18 mouse cellular contexts compared by ENCODE assay signal in the genomic region with DNA sequence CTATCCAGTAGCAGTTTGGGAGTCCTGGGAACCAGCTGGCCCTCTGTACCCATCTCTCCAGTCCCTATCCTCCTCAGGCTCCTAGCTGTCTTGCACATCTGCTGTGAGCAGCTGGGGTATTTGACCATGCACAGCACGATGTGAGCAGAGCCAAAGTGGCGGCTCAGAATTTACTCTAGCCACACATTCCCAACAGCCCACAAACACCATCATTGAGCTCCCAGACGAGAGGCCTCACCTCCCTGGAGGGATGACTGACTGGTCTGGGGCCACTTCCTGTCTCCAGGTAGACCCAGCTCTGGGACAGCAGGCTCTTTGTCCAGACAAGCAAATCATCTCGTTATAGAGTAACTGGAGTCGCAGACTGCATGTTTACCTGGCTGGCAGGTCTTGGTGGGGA. TPM values are rescaled to one million over a fixed set of nuclear protein-coding genes. Genes with fewer than 3 reads are reported as not detected.
DNase-seq lines count a peak whose midpoint lies in the region; ATAC-seq and TF ChIP-seq lines count a peak whose summit lies in the region.
"Had no signal": no experiment of that assay in that cellular context is flagged by ENCODE, and none has a peak within 500 bp of the region (broad histone marks: within the 10 kb centered on the region; RNA-seq: fewer than 3 reads in every experiment).

No protein-coding gene starts in this region.

- H3K4me2 ChIP-seq in intestine, embryonic 14.5 days (ENCODE audit: low read length) = no peak overlapping the region
- no peak overlapping the region for H3K4me2 ChIP-seq in intestine, postnatal 0 days (replicated peaks; ENCODE audit: low read depth)
- H3K4me2 ChIP-seq in lung, embryonic 14.5 days = no peak overlapping the region
- no peak overlapping the region for H3K4me2 ChIP-seq in limb, embryonic 15.5 days
- H3K4me2 ChIP-seq in neural tube, embryonic 15.5 days = no peak overlapping the region
- H3K4me2 ChIP-seq: heart, embryonic 15.5 days; hindbrain, embryonic 14.5 days; midbrain, embryonic 13.5 days; neural tube, embryonic 12.5 days had no signal

- ATAC-seq in intestine, embryonic 14.5 days (replicated peaks; ENCODE audit: low FRiP score, low TSS enrichment, low read depth) = no peak
- no peak for ATAC-seq in intestine, postnatal 0 days
- peak; percentile 58; the same call in 1 of the 2 replicates for ATAC-seq in lung, embryonic 14.5 days (ENCODE audit: insufficient read depth)
- peak; percentile 42; the same call in 1 of the 2 replicates for ATAC-seq in limb, embryonic 15.5 days (ENCODE audit: insufficient number of reproducible peaks, low FRiP score, low TSS enrichment, low read depth)
- no peak for ATAC-seq in neural tube, embryonic 15.5 days (ENCODE audit: low FRiP score)
- no peak for ATAC-seq in monocyte, adult 5-6 weeks (replicated peaks; ENCODE audit: insufficient number of reproducible peaks, low FRiP score, low TSS enrichment, poor library complexity, severe bottlenecking)
- ATAC-seq: midbrain, embryonic 13.5 days; Patski had no signal

- no peaks in the 10 kb centered on the region for H3K9me3 ChIP-seq in intestine, embryonic 14.5 days (ENCODE audit: control insufficient read depth, low read length)
- H3K9me3 ChIP-seq in intestine, postnatal 0 days (ENCODE audit: control insufficient read depth) = no peaks in the 10 kb centered on the region
- no peaks in the 10 kb centered on the region for H3K9me3 ChIP-seq in lung, embryonic 14.5 days (ENCODE audit: low read depth, low read length)
- H3K9me3 ChIP-seq in embryonic facial prominence, embryonic 10.5 days = no peaks in the 10 kb centered on the region
- no peaks in the 10 kb centered on the region for H3K9me3 ChIP-seq in limb, embryonic 15.5 days
- H3K9me3 ChIP-seq in neural tube, embryonic 15.5 days (replicated peaks) = no peaks in the 10 kb centered on the region
- H3K9me3 ChIP-seq: heart, embryonic 15.5 days; midbrain, embryonic 13.5 days; neural tube, embryonic 12.5 days had no signal

- no peak overlapping the region for H3K9ac ChIP-seq in intestine, embryonic 14.5 days (ENCODE audit: low read length)
- no peak overlapping the region for H3K9ac ChIP-seq in intestine, postnatal 0 days (ENCODE audit: low read depth, low read length)
- H3K9ac ChIP-seq in lung, embryonic 14.5 days = no peak overlapping the region
- no peak overlapping the region for H3K9ac ChIP-seq in limb, embryonic 15.5 days
- no peak overlapping the region for H3K9ac ChIP-seq in neural tube, embryonic 15.5 days (replicated peaks)
- H3K9ac ChIP-seq: heart, embryonic 15.5 days; hindbrain, embryonic 14.5 days; midbrain, embryonic 13.5 days; neural tube, embryonic 12.5 days had no signal

- WGBS in intestine, embryonic 14.5 days = 27% methylated on average over 5 of the region's 5 CpGs
- WGBS in intestine, postnatal 0 days = 26% methylated on average over 5 of the region's 5 CpGs
- 20% methylated on average over 5 of the region's 5 CpGs for WGBS in lung, embryonic 14.5 days
- WGBS in embryonic facial prominence, embryonic 10.5 days = 28% methylated on average over 5 of the region's 5 CpGs
- 20% methylated on average over 5 of the region's 5 CpGs for WGBS in limb, embryonic 15.5 days
- 49% methylated on average over 5 of the region's 5 CpGs for WGBS in neural tube, embryonic 15.5 days

- H3K4me3 ChIP-seq in intestine, embryonic 14.5 days (ENCODE audit: low read depth, low read length) = no peak overlapping the region
- no peak overlapping the region for H3K4me3 ChIP-seq in intestine, postnatal 0 days (ENCODE audit: low read depth, low read length)
- H3K4me3 ChIP-seq in lung, embryonic 14.5 days (ENCODE audit: low read depth, low read length) = no peak overlapping the region
- H3K4me3 ChIP-seq in embryonic facial prominence, embryonic 10.5 days = no peak overlapping the region
- H3K4me3 ChIP-seq in limb, embryonic 15.5 days = no peak overlapping the region
- no peak overlapping the region for H3K4me3 ChIP-seq in neural tube, embryonic 15.5 days (replicated peaks)
- H3K4me3 ChIP-seq: heart, embryonic 15.5 days; midbrain, embryonic 13.5 days; neural tube, embryonic 12.5 days had no signal

- no peaks in the 10 kb centered on the region for H3K36me3 ChIP-seq in intestine, embryonic 14.5 days (ENCODE audit: control insufficient read depth, insufficient read depth, low read length)
- no peaks in the 10 kb centered on the region for H3K36me3 ChIP-seq in intestine, postnatal 0 days (ENCODE audit: control insufficient read depth, insufficient read depth)
- no peaks in the 10 kb centered on the region for H3K36me3 ChIP-seq in lung, embryonic 14.5 days (ENCODE audit: insufficient read depth)
- H3K36me3 ChIP-seq in embryonic facial prominence, embryonic 10.5 days (replicated peaks) = no peaks in the 10 kb centered on the region
- no peaks in the 10 kb centered on the region for H3K36me3 ChIP-seq in limb, embryonic 15.5 days
- H3K36me3 ChIP-seq in neural tube, embryonic 15.5 days = no peaks in the 10 kb centered on the region
- H3K36me3 ChIP-seq: heart, embryonic 15.5 days; midbrain, embryonic 13.5 days; neural tube, embryonic 12.5 days had no signal

- 0 out of 2 replicates have a peak overlapping the region, but pooled peaks have one; percentile 16 for H3K27ac ChIP-seq in intestine, embryonic 14.5 days (ENCODE audit: low read depth)
- no peak overlapping the region for H3K27ac ChIP-seq in intestine, postnatal 0 days (ENCODE audit: low read depth, low read length)
- H3K27ac ChIP-seq in lung, embryonic 14.5 days (ENCODE audit: low read depth) = peak overlapping the region; percentile 20; the same call in 1 of the 2 replicates
- peak overlapping the region; percentile 36; the same call in 1 of the 2 replicates for H3K27ac ChIP-seq in embryonic facial prominence, embryonic 10.5 days (replicated peaks)
- H3K27ac ChIP-seq in limb, embryonic 15.5 days = peak overlapping the region; percentile 77
- H3K27ac ChIP-seq in neural tube, embryonic 15.5 days (replicated peaks) = no peak overlapping the region; the same call in 1 of the 2 replicates
- H3K27ac ChIP-seq: heart, embryonic 15.5 days; hindbrain, embryonic 14.5 days; midbrain, embryonic 13.5 days; neural tube, embryonic 12.5 days had no signal

- H3K4me1 ChIP-seq in intestine, embryonic 14.5 days (replicated peaks; ENCODE audit: control insufficient read depth, insufficient read depth, low read length) = peaks cover 4% of the 10 kb centered on the region; the same call in 1 of the 2 replicates
- no peaks in the 10 kb centered on the region for H3K4me1 ChIP-seq in intestine, postnatal 0 days (replicated peaks; ENCODE audit: control insufficient read depth, insufficient read depth, low read length)
- H3K4me1 ChIP-seq in lung, embryonic 14.5 days (ENCODE audit: insufficient read depth) = peaks cover 4% of the 10 kb centered on the region; the same call in 1 of the 2 replicates
- peaks cover 17% of the 10 kb centered on the region for H3K4me1 ChIP-seq in embryonic facial prominence, embryonic 10.5 days
- peaks cover 24% of the 10 kb centered on the region for H3K4me1 ChIP-seq in limb, embryonic 15.5 days
- H3K4me1 ChIP-seq in neural tube, embryonic 15.5 days = no peaks in the 10 kb centered on the region; the same call in 1 of the 2 replicates
- H3K4me1 ChIP-seq: heart, embryonic 15.5 days; midbrain, embryonic 13.5 days; neural tube, embryonic 12.5 days had no signal

- no peaks in the 10 kb centered on the region for H3K27me3 ChIP-seq in intestine, embryonic 14.5 days (replicated peaks; ENCODE audit: control insufficient read depth, insufficient read depth, low read length)
- no peaks in the 10 kb centered on the region for H3K27me3 ChIP-seq in intestine, postnatal 0 days (replicated peaks; ENCODE audit: control insufficient read depth, insufficient read depth, low read length)
- no peaks in the 10 kb centered on the region for H3K27me3 ChIP-seq in lung, embryonic 14.5 days (ENCODE audit: insufficient read depth, low read length)
- H3K27me3 ChIP-seq in embryonic facial prominence, embryonic 10.5 days (replicated peaks; ENCODE audit: low read depth, poor library complexity, severe bottlenecking) = no peaks in the 10 kb centered on the region
- H3K27me3 ChIP-seq in limb, embryonic 15.5 days = no peaks in the 10 kb centered on the region
- no peaks in the 10 kb centered on the region for H3K27me3 ChIP-seq in neural tube, embryonic 15.5 days (replicated peaks)
- H3K27me3 ChIP-seq: heart, embryonic 15.5 days; midbrain, embryonic 13.5 days; neural tube, embryonic 12.5 days had no signal

- no peak for TF ChIP-seq CTCF in intestine, postnatal 0 days (IDR thresholded peaks at IDR 0.05; ENCODE audit: low read depth)
- TF ChIP-seq CTCF in lung, embryonic 14.5 days (IDR thresholded peaks at IDR 0.05; ENCODE audit: low read depth) = no peak

- DNase-seq in intestine, embryonic 14.5 days (ENCODE audit: low spot score) = no peak
- DNase-seq in lung, embryonic 14.5 days = peak; percentile 54
- DNase-seq in lung, postnatal 10 days = no peak
- no peak for DNase-seq in embryonic facial prominence, embryonic 10.5 days (ENCODE audit: low spot score)
- DNase-seq: cerebellum, adult 9-11 months; gastrocnemius, postnatal 25 days; lung, postnatal 36 days had no signal

RNA-seq across cellular contexts. Expression of a gene that starts 22.1 kb away (rescaled TPM):
- 0.64 and 1.3 TPM in 2 replicates for polyA plus RNA-seq in intestine, embryonic 14.5 days (2014; fragmentation: Nextera tagmentation; extraction: Ambion mirVana)
- 0.10 and 0.16 TPM in 2 replicates for polyA plus RNA-seq in intestine, postnatal 0 days (2015; fragmentation: Nextera tagmentation; extraction: Ambion mirVana)
- 0.67 and 0.97 TPM in 2 replicates for polyA plus RNA-seq in lung, embryonic 14.5 days (2014; fragmentation: Nextera tagmentation; extraction: Ambion mirVana)
- polyA plus RNA-seq in embryonic facial prominence, embryonic 10.5 days (2016; fragmentation: Nextera tagmentation; extraction: Ambion mirVana) = 0.44 and 0.72 TPM in 2 replicates
- 0.92 and 1.5 TPM in 2 replicates for polyA plus RNA-seq in limb, embryonic 15.5 days (2015; fragmentation: Nextera tagmentation; extraction: Ambion mirVana)
- polyA plus RNA-seq in neural tube, embryonic 15.5 days (2015; fragmentation: Nextera tagmentation; extraction: Ambion mirVana) = 0.44 and 0.52 TPM in 2 replicates
- total RNA-seq in monocyte, adult 5-6 weeks (2017) = not detected in 3 replicates
- polyA plus RNA-seq: midbrain, embryonic 13.5 days; Patski had no signal

RNA-seq across cellular contexts. Expression of a gene that starts 30.0 kb away (rescaled TPM):
- not detected in 2 replicates for polyA plus RNA-seq in intestine, embryonic 14.5 days (2014; fragmentation: Nextera tagmentation; extraction: Ambion mirVana)
- polyA plus RNA-seq in intestine, postnatal 0 days (2015; fragmentation: Nextera tagmentation; extraction: Ambion mirVana) = not detected in 2 replicates
- polyA plus RNA-seq in lung, embryonic 14.5 days (2014; fragmentation: Nextera tagmentation; extraction: Ambion mirVana) = 0.09 TPM in 1 of 2 replicates, not detected in the other
- not detected in 2 replicates for polyA plus RNA-seq in embryonic facial prominence, embryonic 10.5 days (2016; fragmentation: Nextera tagmentation; extraction: Ambion mirVana)
- polyA plus RNA-seq in limb, embryonic 15.5 days (2015; fragmentation: Nextera tagmentation; extraction: Ambion mirVana) = 0.17 and 0.29 TPM in 2 replicates
- polyA plus RNA-seq in neural tube, embryonic 15.5 days (2015; fragmentation: Nextera tagmentation; extraction: Ambion mirVana) = not detected in 2 replicates
- total RNA-seq in monocyte, adult 5-6 weeks (2017) = not detected in 3 replicates
- total RNA-seq: layer of hippocampus, postnatal 10 days had no signal
- polyA plus RNA-seq: hindbrain, embryonic 14.5 days; midbrain, embryonic 13.5 days; neural tube, embryonic 12.5 days; Patski; thymus, postnatal 0 days had no signal

Comparison
In these comparisons a context has a peak if more than half of its experiments do, and no peak if none do; other contexts are left out.
1. H3K27ac ChIP-seq: peak in intestine, embryonic 14.5 days (single experiment), lung, embryonic 14.5 days (single experiment), embryonic facial prominence, embryonic 10.5 days (single experiment) and limb, embryonic 15.5 days (single experiment); none in intestine, postnatal 0 days (single experiment) and neural tube, embryonic 15.5 days (single experiment).
2. ATAC-seq: peak in lung, embryonic 14.5 days (single experiment) and limb, embryonic 15.5 days (single experiment); none in intestine, embryonic 14.5 days (single experiment), intestine, postnatal 0 days (single experiment), neural tube, embryonic 15.5 days (single experiment) and monocyte, adult 5-6 weeks (single experiment).